ENCODE assay signal across 8 mouse cellular contexts in genomic region chr3:79110153-79110552, GRCm38 (mm10).
DNase-seq lines count a peak whose midpoint lies in the region; ATAC-seq and TF ChIP-seq lines count a peak whose summit lies in the region.

No protein-coding gene starts in this region.

- in situ Hi-C loops in CH12.LX (cut with MboI; ENCODE audit: low pct_ligation_motif_present, low pct_unique_long_range_greater_than_20kb, low sequenced_read_pairs) = no loop called here

- H3K4me1 ChIP-seq in kidney, embryonic 16.5 days (ENCODE audit: insufficient read depth, low read length) = no peaks in the 10 kb centered on the region
- H3K4me1 ChIP-seq in CH12.LX (ENCODE audit: control insufficient read depth in 1 of 2, insufficient read depth in 2 of 2) = no peaks in the 10 kb centered on the region
- no peaks in the 10 kb centered on the region; the same call in 1 of the 2 replicates for H3K4me1 ChIP-seq in G1E (ENCODE audit: insufficient read depth, low read depth, low read length)

- no peak for TF ChIP-seq POLR2A in CH12.LX (IDR thresholded peaks at IDR 0.05; ENCODE audit: low read depth, low read length)

- no peak overlapping the region for H3K27ac ChIP-seq in kidney, embryonic 16.5 days (ENCODE audit: low read length)
- H3K27ac ChIP-seq in CH12.LX (ENCODE audit: insufficient read depth, low read depth) = no peak overlapping the region

- ATAC-seq in kidney, embryonic 16.5 days (ENCODE audit: low FRiP score, low TSS enrichment) = no peak
- no peak for ATAC-seq in G1E (ENCODE audit: extremely low read depth, insufficient number of reproducible peaks, low FRiP score, poor library complexity, severe bottlenecking)
- ATAC-seq in monocyte, adult 5-6 weeks (replicated peaks; ENCODE audit: insufficient number of reproducible peaks, low FRiP score, low TSS enrichment, poor library complexity, severe bottlenecking) = no peak
- no peak for ATAC-seq in activated CD4-positive, CD25-positive, alpha-beta regulatory T cell, adult 4 months

- peak; percentile 37 for DNase-seq in kidney, postnatal 10 days
- DNase-seq in CH12.LX (ENCODE audit: extremely low read depth) (peak; percentile 44), G1E (ENCODE audit: low spot score) (no peak)
- DNase-seq in lung, postnatal 10 days = peak; percentile 35
- no peak for DNase-seq in frontal cortex, postnatal 10 days (ENCODE audit: low spot score in 2 of 2)

- dilution Hi-C loops in CH12.LX (cut with MboI; ENCODE audit: extremely low pct_ligation_motif_present, extremely low pct_unique_long_range_greater_than_20kb, low sequenced_read_pairs) = no loop called here

- H3K36me3 ChIP-seq in kidney, embryonic 16.5 days (ENCODE audit: insufficient read depth, low read length) = peaks cover 9% of the 10 kb centered on the region
- H3K36me3 ChIP-seq in CH12.LX (replicated peaks in 1 of 2; ENCODE audit: control insufficient read depth in 1 of 2, insufficient read depth in 1 of 2, low read length in 1 of 2) = peaks cover 0 to 3% of the 10 kb centered on the region in 2 experiments
- peaks cover 14% of the 10 kb centered on the region for H3K36me3 ChIP-seq in G1E (replicated peaks)

- no peak overlapping the region for H3K9ac ChIP-seq in kidney, embryonic 16.5 days (replicated peaks; ENCODE audit: low read length)
- no peak overlapping the region for H3K9ac ChIP-seq in CH12.LX (ENCODE audit: insufficient read depth, low read depth)

- WGBS in kidney, embryonic 16.5 days = 96% methylated on average over 6 of the region's 6 CpGs

- H3K79me2 ChIP-seq in CH12.LX (replicated peaks; ENCODE audit: control insufficient read depth, extremely low read depth, insufficient read depth, poor library complexity, severe bottlenecking) = no peaks in the 10 kb centered on the region

- peak; percentile 51 for TF ChIP-seq RAD21 in CH12.LX (IDR thresholded peaks at IDR 0.05; ENCODE audit: low read depth, low read length)

- H3K9me3 ChIP-seq in kidney, embryonic 16.5 days (ENCODE audit: low read length) = peaks cover 2% of the 10 kb centered on the region; the same call in 1 of the 2 replicates
- peaks cover 1% of the 10 kb centered on the region for H3K9me3 ChIP-seq in CH12.LX (replicated peaks; ENCODE audit: low read length)
- H3K9me3 ChIP-seq in G1E (replicated peaks) = peaks cover 2% of the 10 kb centered on the region; the same call in 1 of the 2 replicates

- TF ChIP-seq EP300 in CH12.LX (IDR thresholded peaks at IDR 0.05; ENCODE audit: low read length) = no peak

- TF ChIP-seq CTCF in CH12.LX (conservative IDR thresholded peaks at IDR 0.05 in 1 of 2, IDR thresholded peaks at IDR 0.05 in 1 of 2; ENCODE audit: low read depth in 2 of 2, low read length in 2 of 2) (peak; percentile 46 to 50; a peak in 3 of 4 replicates), G1E (IDR thresholded peaks at IDR 0.05; ENCODE audit: low read depth, low read length) (peak; percentile 47)

- no peaks in the 10 kb centered on the region for H3K27me3 ChIP-seq in kidney, embryonic 16.5 days (ENCODE audit: insufficient read depth, low read length)
- H3K27me3 ChIP-seq in CH12.LX (replicated peaks) = no peaks in the 10 kb centered on the region
- no peaks in the 10 kb centered on the region for H3K27me3 ChIP-seq in G1E (ENCODE audit: insufficient read depth, low read length)

- no peak overlapping the region for H3K4me2 ChIP-seq in kidney, embryonic 16.5 days (replicated peaks; ENCODE audit: low read depth, low read length)
- no peak overlapping the region for H3K4me2 ChIP-seq in CH12.LX (ENCODE audit: insufficient read depth, low read depth, poor library complexity, severe bottlenecking)

- no peak overlapping the region for H3K4me3 ChIP-seq in kidney, embryonic 16.5 days (ENCODE audit: low read length)
- H3K4me3 ChIP-seq in CH12.LX (replicated peaks in 1 of 3; ENCODE audit: low read depth in 2 of 3, low read length in 2 of 3, poor library complexity in 1 of 3) (no peak overlapping the region), G1E (ENCODE audit: low read depth, low read length) (no peak overlapping the region)

TF ChIP-seq in CH12.LX, 34 proteins besides CTCF, POLR2A, EP300 and RAD21:
- no peak for TF ChIP-seq JUND (conservative IDR thresholded peaks at IDR 0.05; ENCODE audit: low read depth, low read length)
- peak; percentile 18; the same call in 1 of the 2 replicates for TF ChIP-seq SMC3 (IDR thresholded peaks at IDR 0.05; ENCODE audit: low read depth, low read length)
- TF ChIP-seq MEF2A (IDR thresholded peaks at IDR 0.05; ENCODE audit: borderline replicate concordance, low read depth, low read length) = no peak

Comparison
In these comparisons a context has a peak if more than half of its experiments do, and no peak if none do; other contexts are left out.
1. DNase-seq: peak in kidney, postnatal 10 days (single experiment), CH12.LX (single experiment) and lung, postnatal 10 days (single experiment); none in G1E (single experiment) and frontal cortex, postnatal 10 days (0 of 2).